Mouse (Mus musculus): ENCODE results near the gene Gramd1a. TPM values are rescaled to one million over a fixed set of nuclear protein-coding genes. Genes with fewer than 3 reads are reported as not detected.

The Gramd1a gene
- polyA plus RNA-seq (2016; fragmentation: Nextera tagmentation; extraction: Ambion mirVana) = 207 and 221 TPM in 2 replicates

- 64% methylated on average over 5 of the region's 5 CpGs for WGBS
- ATAC-seq (ENCODE audit: low FRiP score, low read depth) = no peak
- Histone ChIP-seq H3K9me3 (no peaks in the 10 kb centered on the region), H3K4me1 (peaks cover 11% of the 10 kb centered on the region), H3K27me3 (replicated peaks) (no peaks in the 10 kb centered on the region), H3K36me3 (no peaks in the 10 kb centered on the region), H3K4me2 (replicated peaks) (no peak within 1 kb of the TSS; the same call in 1 of the 2 replicates), H3K27ac (no peak within 1 kb of the TSS), H3K9ac (no peak within 1 kb of the TSS), H3K4me3 (no peak within 1 kb of the TSS)
Observed at GRCm38 (mm10) chr7:31155296-31156033, at the start of gene Gramd1a. Gramd1a (minus strand) TSS chr7:31155896.

- no peak for ATAC-seq (ENCODE audit: low FRiP score, low read depth)
- Histone ChIP-seq H3K27me3 (replicated peaks) (no peaks in the 10 kb centered on the region), H3K4me2 (replicated peaks) (no peak overlapping the region), H3K27ac (no peak overlapping the region), H3K36me3 (no peaks in the 10 kb centered on the region), H3K9ac (no peak overlapping the region), H3K4me3 (no peak overlapping the region), H3K4me1 (no peaks in the 10 kb centered on the region), H3K9me3 (no peaks in the 10 kb centered on the region)
- 80% methylated on average over 3 of the region's 3 CpGs for WGBS
Observed at GRCm38 (mm10) chr7:31195591-31196307, 40.1 kb upstream of the Gramd1a start.

- Histone ChIP-seq H3K9ac (no peak overlapping the region), H3K9me3 (no peaks in the 10 kb centered on the region), H3K4me3 (no peak overlapping the region), H3K4me1 (no peaks in the 10 kb centered on the region), H3K27me3 (replicated peaks) (no peaks in the 10 kb centered on the region), H3K36me3 (no peaks in the 10 kb centered on the region), H3K27ac (no peak overlapping the region), H3K4me2 (replicated peaks) (no peak overlapping the region)
- 81% methylated on average over 4 of the region's 4 CpGs for WGBS
- no peak for ATAC-seq (ENCODE audit: low FRiP score, low read depth)
Observed at GRCm38 (mm10) chr7:31184711-31185110, 29.0 kb upstream of the Gramd1a start.

GRCm38 (mm10) chr7:31182863-31183262, 27.2 kb upstream of the Gramd1a start:
- no peak overlapping the region for H3K4me3 ChIP-seq
- WGBS = 57% methylated on average over 2 of the region's 2 CpGs
- H3K4me2 ChIP-seq (replicated peaks) = no peak overlapping the region
- H3K9me3 ChIP-seq = no peaks in the 10 kb centered on the region
- H3K36me3 ChIP-seq = no peaks in the 10 kb centered on the region
- H3K27me3 ChIP-seq (replicated peaks) = no peaks in the 10 kb centered on the region
- H3K4me1 ChIP-seq = no peaks in the 10 kb centered on the region
- ATAC-seq (ENCODE audit: low FRiP score, low read depth) = no peak
- H3K27ac ChIP-seq = no peak overlapping the region
- H3K9ac ChIP-seq = no peak overlapping the region

GRCm38 (mm10) chr7:31176886-31177763, 21.4 kb upstream of the Gramd1a start:
- Histone ChIP-seq H3K27me3 (replicated peaks) (no peaks in the 10 kb centered on the region), H3K4me3 (no peak overlapping the region), H3K9ac (no peak overlapping the region), H3K9me3 (no peaks in the 10 kb centered on the region), H3K4me2 (replicated peaks) (peak overlapping the region; percentile 39), H3K36me3 (no peaks in the 10 kb centered on the region), H3K27ac (no peak overlapping the region), H3K4me1 (no peaks in the 10 kb centered on the region)
- 36% methylated on average over 22 of the region's 22 CpGs for WGBS
- 0 out of 2 replicates have a peak, but pooled peaks have one; percentile 37 for ATAC-seq (ENCODE audit: low FRiP score, low read depth)

GRCm38 (mm10) chr7:31175096-31175495, 19.4 kb upstream of the Gramd1a start:
- H3K9ac ChIP-seq = no peak overlapping the region
- H3K27ac ChIP-seq = no peak overlapping the region
- no peaks in the 10 kb centered on the region for H3K4me1 ChIP-seq
- H3K27me3 ChIP-seq (replicated peaks) = no peaks in the 10 kb centered on the region
- no peak overlapping the region for H3K4me2 ChIP-seq (replicated peaks)
- no peak for ATAC-seq (ENCODE audit: low FRiP score, low read depth)
- H3K36me3 ChIP-seq = no peaks in the 10 kb centered on the region
- no peak overlapping the region for H3K4me3 ChIP-seq
- no peaks in the 10 kb centered on the region for H3K9me3 ChIP-seq
- WGBS = 84% methylated on average over 3 of the region's 3 CpGs

- no peaks in the 10 kb centered on the region for H3K4me1 ChIP-seq
- WGBS = 72% methylated on average over 8 of the region's 8 CpGs
- no peak overlapping the region for H3K9ac ChIP-seq
- ATAC-seq (ENCODE audit: low FRiP score, low read depth) = no peak
- H3K9me3 ChIP-seq = no peaks in the 10 kb centered on the region
- no peak overlapping the region for H3K4me2 ChIP-seq (replicated peaks)
- H3K36me3 ChIP-seq = no peaks in the 10 kb centered on the region
- H3K27me3 ChIP-seq (replicated peaks) = no peaks in the 10 kb centered on the region
- no peak overlapping the region for H3K27ac ChIP-seq
- H3K4me3 ChIP-seq = no peak overlapping the region
Observed at GRCm38 (mm10) chr7:31174466-31174865, 18.8 kb upstream of the Gramd1a start.

GRCm38 (mm10) chr7:31172238-31172637, 16.5 kb upstream of the Gramd1a start:
- no peak for ATAC-seq (ENCODE audit: low FRiP score, low read depth)
- WGBS = 19% methylated on average over 2 of the region's 2 CpGs
- no peaks in the 10 kb centered on the region for H3K36me3 ChIP-seq
- no peaks in the 10 kb centered on the region for H3K4me1 ChIP-seq
- no peak overlapping the region for H3K9ac ChIP-seq
- H3K27me3 ChIP-seq (replicated peaks) = no peaks in the 10 kb centered on the region
- H3K27ac ChIP-seq = no peak overlapping the region
- no peaks in the 10 kb centered on the region for H3K9me3 ChIP-seq
- no peak overlapping the region for H3K4me3 ChIP-seq
- no peak overlapping the region for H3K4me2 ChIP-seq (replicated peaks)

- H3K9ac ChIP-seq = no peak overlapping the region
- H3K9me3 ChIP-seq = no peaks in the 10 kb centered on the region
- ATAC-seq (ENCODE audit: low FRiP score, low read depth) = no peak
- no peak overlapping the region for H3K4me2 ChIP-seq (replicated peaks)
- 97% methylated on average over 9 of the region's 9 CpGs for WGBS
- H3K36me3 ChIP-seq = no peaks in the 10 kb centered on the region
- H3K4me1 ChIP-seq = no peaks in the 10 kb centered on the region
- no peak overlapping the region for H3K27ac ChIP-seq
- no peaks in the 10 kb centered on the region for H3K27me3 ChIP-seq (replicated peaks)
- no peak overlapping the region for H3K4me3 ChIP-seq
Observed at GRCm38 (mm10) chr7:31170520-31170919, 14.8 kb upstream of the Gramd1a start.

GRCm38 (mm10) chr7:31168412-31168811, 12.7 kb upstream of the Gramd1a start:
- H3K36me3 ChIP-seq = no peaks in the 10 kb centered on the region
- no peaks in the 10 kb centered on the region for H3K4me1 ChIP-seq
- H3K4me3 ChIP-seq = no peak overlapping the region
- 75% methylated on average over 8 of the region's 8 CpGs for WGBS
- no peak overlapping the region for H3K9ac ChIP-seq
- no peaks in the 10 kb centered on the region for H3K27me3 ChIP-seq (replicated peaks)
- ATAC-seq (ENCODE audit: low FRiP score, low read depth) = no peak
- H3K27ac ChIP-seq = no peak overlapping the region
- no peak overlapping the region for H3K4me2 ChIP-seq (replicated peaks)
- no peaks in the 10 kb centered on the region for H3K9me3 ChIP-seq

- no peak overlapping the region for H3K4me3 ChIP-seq
- H3K4me2 ChIP-seq (replicated peaks) = no peak overlapping the region
Observed at GRCm38 (mm10) chr7:31164748-31165147, 9.1 kb upstream of the Gramd1a start.

More at GRCm38 (mm10) chr7:31164748-31165147, 9.1 kb upstream of the Gramd1a start:
- WGBS = 78% methylated on average over 1 of the region's 1 CpGs
- no peak for ATAC-seq (ENCODE audit: low FRiP score, low read depth)
- Histone ChIP-seq H3K27me3 (replicated peaks) (no peaks in the 10 kb centered on the region), H3K4me1 (no peaks in the 10 kb centered on the region), H3K36me3 (no peaks in the 10 kb centered on the region), H3K9ac (no peak overlapping the region), H3K9me3 (no peaks in the 10 kb centered on the region), H3K27ac (no peak overlapping the region)

All from neural tube, embryonic 12.5 days (tissue).